Comparison of ENCODE assay signal across 8 mouse cellular contexts in genomic region chr5:114689700-114690366, GRCm38 (mm10). TPM values are rescaled to one million over a fixed set of nuclear protein-coding genes. Genes with fewer than 3 reads are reported as not detected.
A peak's percentile ranks its signal among the peaks of the same experiment; 100 is the strongest.
DNase-seq lines count a peak whose midpoint lies in the region; ATAC-seq lines count a peak whose summit lies in the region.

No protein-coding gene starts in this region.

- H3K9ac ChIP-seq in limb, embryonic 12.5 days (replicated peaks) = peak overlapping the region; percentile 81
- H3K9ac ChIP-seq in midbrain, embryonic 11.5 days (ENCODE audit: low read length) = peak overlapping the region; percentile 90

- no peaks in the 10 kb centered on the region for H3K36me3 ChIP-seq in hindbrain, embryonic 10.5 days
- H3K36me3 ChIP-seq in limb, embryonic 12.5 days = no peaks in the 10 kb centered on the region
- H3K36me3 ChIP-seq in midbrain, embryonic 11.5 days (ENCODE audit: control insufficient read depth, insufficient read depth, low read length) = no peaks in the 10 kb centered on the region

- H3K4me2 ChIP-seq in limb, embryonic 12.5 days = peak overlapping the region; percentile 89
- H3K4me2 ChIP-seq in midbrain, embryonic 11.5 days = peak overlapping the region; percentile 95

- peak; percentile 49 for DNase-seq in adrenal gland, adult 2 months
- no peak for DNase-seq in adrenal gland, postnatal 25 days
- peak; percentile 24 for DNase-seq in brain, adult 2 months (ENCODE audit: low read depth, low spot score)
- peak; percentile 12 for DNase-seq in hindbrain, embryonic 10.5 days (ENCODE audit: low spot score)
- DNase-seq in midbrain, embryonic 11.5 days (ENCODE audit: low spot score, missing footprints) = peak; percentile 93
- DNase-seq in thymus, postnatal 25 days = peak; percentile 42
- no peak for DNase-seq in left cerebral cortex, adult 8-10 months (ENCODE audit: low spot score in 2 of 2)

- H3K4me3 ChIP-seq in hindbrain, embryonic 10.5 days = peak overlapping the region; percentile 90
- H3K4me3 ChIP-seq in limb, embryonic 12.5 days (replicated peaks) = peak overlapping the region; percentile 78
- H3K4me3 ChIP-seq in midbrain, embryonic 11.5 days (ENCODE audit: low read depth, low read length) = peak overlapping the region; percentile 67

- H3K9me3 ChIP-seq in hindbrain, embryonic 10.5 days = no peaks in the 10 kb centered on the region
- no peaks in the 10 kb centered on the region for H3K9me3 ChIP-seq in limb, embryonic 12.5 days
- no peaks in the 10 kb centered on the region for H3K9me3 ChIP-seq in midbrain, embryonic 11.5 days (ENCODE audit: control insufficient read depth, low read length)

- H3K27me3 ChIP-seq in hindbrain, embryonic 10.5 days (ENCODE audit: insufficient read depth, poor library complexity, severe bottlenecking) = peaks cover 5% of the 10 kb centered on the region; the same call in 1 of the 2 replicates
- peaks cover 5% of the 10 kb centered on the region; the same call in 1 of the 2 replicates for H3K27me3 ChIP-seq in limb, embryonic 12.5 days
- H3K27me3 ChIP-seq in midbrain, embryonic 11.5 days (ENCODE audit: control insufficient read depth, insufficient read depth, low read length) = no peaks in the 10 kb centered on the region

- WGBS in hindbrain, embryonic 10.5 days = 21% methylated on average over 16 of the region's 16 CpGs
- WGBS in limb, embryonic 12.5 days = 17% methylated on average over 16 of the region's 16 CpGs
- 20% methylated on average over 16 of the region's 16 CpGs for WGBS in midbrain, embryonic 11.5 days

- H3K27ac ChIP-seq in hindbrain, embryonic 10.5 days = peak overlapping the region; percentile 90
- H3K27ac ChIP-seq in limb, embryonic 12.5 days = peak overlapping the region; percentile 25; the same call in 1 of the 2 replicates
- no peak overlapping the region for H3K27ac ChIP-seq in midbrain, embryonic 11.5 days (ENCODE audit: low read depth, low read length)

- H3K4me1 ChIP-seq in hindbrain, embryonic 10.5 days (replicated peaks) = peaks cover 46% of the 10 kb centered on the region
- H3K4me1 ChIP-seq in limb, embryonic 12.5 days (replicated peaks) = peaks cover 18% of the 10 kb centered on the region
- peaks cover 13% of the 10 kb centered on the region for H3K4me1 ChIP-seq in midbrain, embryonic 11.5 days (ENCODE audit: control insufficient read depth, insufficient read depth, low read length)

- ATAC-seq in limb, embryonic 12.5 days (ENCODE audit: insufficient number of reproducible peaks, insufficient read depth, low FRiP score, low TSS enrichment, low read depth) = no peak
- ATAC-seq in midbrain, embryonic 11.5 days (ENCODE audit: low FRiP score) = no peak

RNA-seq across cellular contexts. Expression of gene Gltp, which starts 1.0 kb away (rescaled TPM):
- 10 to 100 TPM; 48.5 to 64.7 TPM for total RNA-seq in adrenal gland, adult 2 months (2021)
- 135 and 167 TPM in 2 replicates for polyA plus RNA-seq in adrenal gland, adult 2 months (2012; rRNA removed)
- total RNA-seq in adrenal gland, postnatal 25 days (2021) = 61.9 and 66.2 TPM in 2 replicates
- 80.4 and 90.3 TPM in 2 replicates for polyA plus RNA-seq in hindbrain, embryonic 10.5 days (2016; fragmentation: Nextera tagmentation; extraction: Ambion mirVana)
- 69.5 and 75.3 TPM in 2 replicates for polyA plus RNA-seq in limb, embryonic 12.5 days (2016; fragmentation: Nextera tagmentation; extraction: Ambion mirVana)
- 63.8 and 67.1 TPM in 2 replicates for polyA plus RNA-seq in midbrain, embryonic 11.5 days (2014; fragmentation: Nextera tagmentation; extraction: Ambion mirVana)
- 10 to 100 TPM; 33.0 to 39.0 (median 35.4) TPM for total RNA-seq in left cerebral cortex, adult 8-10 months (2022)

RNA-seq across cellular contexts. Expression of gene Tchp, which starts 17.7 kb away (rescaled TPM):
- 1 to 10 TPM; 5.5 to 7.6 TPM for total RNA-seq in adrenal gland, adult 2 months (2021)
- 13.8 and 14.2 TPM in 2 replicates for polyA plus RNA-seq in adrenal gland, adult 2 months (2012; rRNA removed)
- total RNA-seq in adrenal gland, postnatal 25 days (2021) = 13.5 and 14.6 TPM in 2 replicates
- 17.9 and 20.8 TPM in 2 replicates for polyA plus RNA-seq in hindbrain, embryonic 10.5 days (2016; fragmentation: Nextera tagmentation; extraction: Ambion mirVana)
- 21.0 and 22.1 TPM in 2 replicates for polyA plus RNA-seq in limb, embryonic 12.5 days (2016; fragmentation: Nextera tagmentation; extraction: Ambion mirVana)
- polyA plus RNA-seq in midbrain, embryonic 11.5 days (2014; fragmentation: Nextera tagmentation; extraction: Ambion mirVana) = 13.7 and 17.4 TPM in 2 replicates
- 10 to 100 TPM; 10.7 to 18.7 (median 13.2) TPM for total RNA-seq in left cerebral cortex, adult 8-10 months (2022)

RNA-seq across cellular contexts. Expression of gene Trpv4, which starts 31.6 kb away (rescaled TPM):
- total RNA-seq in adrenal gland, adult 2 months (2021) = 1 to 10 TPM; 2.5 to 3.1 TPM
- 4.5 and 5.4 TPM in 2 replicates for polyA plus RNA-seq in adrenal gland, adult 2 months (2012; rRNA removed)
- total RNA-seq in adrenal gland, postnatal 25 days (2021) = 1.2 and 1.3 TPM in 2 replicates
- 0.60 and 0.64 TPM in 2 replicates for polyA plus RNA-seq in hindbrain, embryonic 10.5 days (2016; fragmentation: Nextera tagmentation; extraction: Ambion mirVana)
- polyA plus RNA-seq in limb, embryonic 12.5 days (2016; fragmentation: Nextera tagmentation; extraction: Ambion mirVana) = 2.5 and 3.4 TPM in 2 replicates
- polyA plus RNA-seq in midbrain, embryonic 11.5 days (2014; fragmentation: Nextera tagmentation; extraction: Ambion mirVana) = 0.26 TPM in 1 of 2 replicates, not detected in the other
- total RNA-seq in left cerebral cortex, adult 8-10 months (2022) = 1 to 10 TPM; 1.1 to 2.4 (median 1.5) TPM

Comparison
In these comparisons a context has a peak if more than half of its experiments do, and no peak if none do; other contexts are left out.
1. DNase-seq: peak in adrenal gland, adult 2 months (single experiment), brain, adult 2 months (single experiment), hindbrain, embryonic 10.5 days (single experiment), midbrain, embryonic 11.5 days (single experiment) and thymus, postnatal 25 days (single experiment); none in adrenal gland, postnatal 25 days (single experiment) and left cerebral cortex, adult 8-10 months (0 of 2).
2. Peak in every context shown above with its lines, with median percentiles within 50 percentile points of each other: H3K4me3 ChIP-seq.